Mouse (Mus musculus) limb, embryonic 10.5 days (tissue): ENCODE results near the gene Ptrh2. TPM values are rescaled to one million over a fixed set of nuclear protein-coding genes. Genes with fewer than 3 reads are reported as not detected.

Source experiments
- DNase-seq: peaks from one replicate; pipeline ENCODE4 v3.0.0-alpha.2; 2017; ENCODE audit warnings: low spot score
- H3K27ac ChIP-seq: fragments of 300-500 bp; sonication (generic); 2 replicates; pipeline ENCODE4 v1.5.1; 2016; ENCODE audit warnings: mild to moderate bottlenecking
- H3K27me3 ChIP-seq: fragments of 300-500 bp; sonication (generic); 2 replicates; pipeline ENCODE4 v1.6.1; 2016; ENCODE audit warnings: low read depth, mild to moderate bottlenecking; ENCODE audit not compliant: poor library complexity, severe bottlenecking
- H3K36me3 ChIP-seq: fragments of 300-500 bp; sonication (generic); 2 replicates; pipeline ENCODE4 v1.6.1; 2016; ENCODE audit warnings: mild to moderate bottlenecking, moderate library complexity
- H3K4me1 ChIP-seq: fragments of 300-500 bp; sonication (generic); 2 replicates; pipeline ENCODE4 v1.6.1; 2016
- H3K4me3 ChIP-seq: fragments of 300-500 bp; sonication (generic); 2 replicates; pipeline ENCODE4 v1.5.1; 2016; ENCODE audit warnings: mild to moderate bottlenecking, moderate library complexity
- H3K9me3 ChIP-seq: fragments of 300-500 bp; sonication (generic); replicated peaks from 2 replicates; pipeline ENCODE4 v1.6.1; 2016; ENCODE audit warnings: mild to moderate bottlenecking
- whole genome bisulfite sequencing: fragments of 180-500 bp; shearing (Covaris S2); methylation state at CpG from one replicate; pipeline ENCODE4 v1.1.7; 2016; 5-methylcytosine and 5-hydroxymethylcytosine counted together
- polyA plus RNA-seq: library from polyadenylated mRNA; unstranded; fragments of >200 nt; fragmentation: Nextera tagmentation; extraction: Ambion mirVana; gene quantifications from 2 replicates; pipeline ENCODE4 v1.2.1, GENCODE M21; 2016

Gene Ptrh2
- polyA plus RNA-seq, 1 experiment from 2014 or later, result 45.6 TPM

- WGBS, result 90% methylated on average over 4 of the region's 4 CpGs
- H3K9me3 ChIP-seq, result no peaks in the 10 kb centered on the region
- H3K4me3 ChIP-seq, result no peak overlapping the region
- H3K27me3 ChIP-seq, result no peaks in the 10 kb centered on the region
- H3K27ac ChIP-seq, result no peak overlapping the region
- no peak for DNase-seq
- no peaks in the 10 kb centered on the region for H3K4me1 ChIP-seq
- peaks cover 7% of the 10 kb centered on the region for H3K36me3 ChIP-seq
These were observed 29.7 kb upstream of the Ptrh2 start for GRCm38 (mm10) chr11:86654096-86654495.

- no peaks in the 10 kb centered on the region for H3K27me3 ChIP-seq
- DNase-seq, result no peak
- H3K4me1 ChIP-seq, result no peaks in the 10 kb centered on the region
- no peak overlapping the region for H3K4me3 ChIP-seq
- 81% methylated on average over 1 of the region's 1 CpGs for WGBS
- peaks cover 17% of the 10 kb centered on the region for H3K36me3 ChIP-seq
- H3K9me3 ChIP-seq, result no peaks in the 10 kb centered on the region
- H3K27ac ChIP-seq, result no peak overlapping the region
These were observed 28.1 kb upstream of the Ptrh2 start for GRCm38 (mm10) chr11:86655671-86656070.

GRCm38 (mm10) chr11:86656849-86657567 lies 26.8 kb upstream of the Ptrh2 start:
- H3K27me3 ChIP-seq, result no peaks in the 10 kb centered on the region
- 81% methylated on average over 4 of the region's 4 CpGs for WGBS
- no peaks in the 10 kb centered on the region for H3K4me1 ChIP-seq
- H3K27ac ChIP-seq, result no peak overlapping the region
- H3K9me3 ChIP-seq, result no peaks in the 10 kb centered on the region
- H3K4me3 ChIP-seq, result no peak overlapping the region
- peaks cover 29% of the 10 kb centered on the region for H3K36me3 ChIP-seq
- no peak for DNase-seq

- H3K4me1 ChIP-seq, result no peaks in the 10 kb centered on the region
- no peak overlapping the region for H3K4me3 ChIP-seq
- H3K9me3 ChIP-seq, result no peaks in the 10 kb centered on the region
- no peaks in the 10 kb centered on the region for H3K27me3 ChIP-seq
- H3K27ac ChIP-seq, result no peak overlapping the region
- no peak for DNase-seq
- peaks cover 36% of the 10 kb centered on the region for H3K36me3 ChIP-seq
These were observed 25.9 kb upstream of the Ptrh2 start for GRCm38 (mm10) chr11:86657863-86658262.

GRCm38 (mm10) chr11:86662986-86663895 lies 20.5 kb upstream of the Ptrh2 start:
- no peaks in the 10 kb centered on the region for H3K27me3 ChIP-seq
- H3K4me3 ChIP-seq, result no peak overlapping the region
- H3K27ac ChIP-seq, result no peak overlapping the region
- H3K9me3 ChIP-seq, result no peaks in the 10 kb centered on the region
- WGBS, result 93% methylated on average over 8 of the region's 8 CpGs
- peaks cover 59% of the 10 kb centered on the region for H3K36me3 ChIP-seq
- DNase-seq, result no peak
- H3K4me1 ChIP-seq, result no peaks in the 10 kb centered on the region

GRCm38 (mm10) chr11:86663977-86664376 lies 19.8 kb upstream of the Ptrh2 start:
- H3K9me3 ChIP-seq, result no peaks in the 10 kb centered on the region
- DNase-seq, result no peak
- H3K27me3 ChIP-seq, result no peaks in the 10 kb centered on the region
- no peak overlapping the region for H3K27ac ChIP-seq
- H3K4me3 ChIP-seq, result no peak overlapping the region
- H3K36me3 ChIP-seq, result peaks cover 54% of the 10 kb centered on the region
- no peaks in the 10 kb centered on the region for H3K4me1 ChIP-seq

GRCm38 (mm10) chr11:86664406-86664805 lies 19.4 kb upstream of the Ptrh2 start:
- Histone ChIP-seq H3K27me3 (no peaks in the 10 kb centered on the region), H3K4me1 (no peaks in the 10 kb centered on the region), H3K9me3 (no peaks in the 10 kb centered on the region), H3K4me3 (no peak overlapping the region), H3K36me3 (peaks cover 51% of the 10 kb centered on the region), H3K27ac (no peak overlapping the region)
- no peak for DNase-seq
- WGBS, result 95% methylated on average over 3 of the region's 3 CpGs

- no peak for DNase-seq
- Histone ChIP-seq H3K4me1 (no peaks in the 10 kb centered on the region), H3K27me3 (no peaks in the 10 kb centered on the region), H3K36me3 (peaks cover 27% of the 10 kb centered on the region), H3K9me3 (no peaks in the 10 kb centered on the region), H3K4me3 (no peak overlapping the region), H3K27ac (no peak overlapping the region)
- WGBS, result 90% methylated on average over 2 of the region's 2 CpGs
These were observed 16.2 kb upstream of the Ptrh2 start for GRCm38 (mm10) chr11:86667553-86667952.

- Histone ChIP-seq H3K4me3 (no peak overlapping the region), H3K9me3 (no peaks in the 10 kb centered on the region), H3K4me1 (no peaks in the 10 kb centered on the region), H3K36me3 (peaks cover 25% of the 10 kb centered on the region), H3K27ac (no peak overlapping the region), H3K27me3 (no peaks in the 10 kb centered on the region)
- WGBS, result 89% methylated on average over 3 of the region's 3 CpGs
- DNase-seq, result no peak
These were observed 15.6 kb upstream of the Ptrh2 start for GRCm38 (mm10) chr11:86668169-86668568.

GRCm38 (mm10) chr11:86671041-86671675 lies 12.6 kb upstream of the Ptrh2 start:
- Histone ChIP-seq H3K27ac (no peak overlapping the region), H3K4me3 (no peak overlapping the region), H3K9me3 (no peaks in the 10 kb centered on the region), H3K27me3 (no peaks in the 10 kb centered on the region), H3K36me3 (no peaks in the 10 kb centered on the region), H3K4me1 (no peaks in the 10 kb centered on the region)
- 80% methylated on average over 3 of the region's 3 CpGs for WGBS
- no peak for DNase-seq

GRCm38 (mm10) chr11:86672772-86673171 lies 11.0 kb upstream of the Ptrh2 start:
- WGBS, result 87% methylated on average over 3 of the region's 3 CpGs
- H3K9me3 ChIP-seq, result no peaks in the 10 kb centered on the region
- DNase-seq, result no peak
- H3K4me3 ChIP-seq, result no peak overlapping the region
- H3K36me3 ChIP-seq, result peaks cover 8% of the 10 kb centered on the region; the same call in 1 of the 2 replicates
- no peaks in the 10 kb centered on the region for H3K27me3 ChIP-seq
- H3K4me1 ChIP-seq, result no peaks in the 10 kb centered on the region
- H3K27ac ChIP-seq, result no peak overlapping the region

- no peaks in the 10 kb centered on the region for H3K4me1 ChIP-seq
- H3K27ac ChIP-seq, result no peak overlapping the region
- H3K27me3 ChIP-seq, result no peaks in the 10 kb centered on the region
- 93% methylated on average over 4 of the region's 4 CpGs for WGBS
- no peak for DNase-seq
- no peaks in the 10 kb centered on the region for H3K9me3 ChIP-seq
- no peak overlapping the region for H3K4me3 ChIP-seq
- H3K36me3 ChIP-seq, result peaks cover 8% of the 10 kb centered on the region; the same call in 1 of the 2 replicates
These were observed 8.3 kb upstream of the Ptrh2 start for GRCm38 (mm10) chr11:86675520-86675919.

- 90% methylated on average over 5 of the region's 5 CpGs for WGBS
- no peak for DNase-seq
- Histone ChIP-seq H3K27me3 (no peaks in the 10 kb centered on the region), H3K36me3 (peaks cover 8% of the 10 kb centered on the region; the same call in 1 of the 2 replicates), H3K4me3 (no peak overlapping the region), H3K9me3 (no peaks in the 10 kb centered on the region), H3K27ac (no peak overlapping the region), H3K4me1 (peaks cover 10% of the 10 kb centered on the region)
These were observed 4.8 kb upstream of the Ptrh2 start for GRCm38 (mm10) chr11:86678957-86679356.
